Mouse (Mus musculus) cerebellum, adult 2 months (tissue): ENCODE measurements around the gene Olfr1224-ps1.

Source experiments
- CTCF ChIP-seq: fragments of 200-500 bp; IDR thresholded peaks from 2 replicates; pipeline ENCODE4 v1.5.1; 2011; ENCODE audit warnings: low read depth, mild to moderate bottlenecking, control low read depth, low read length, moderate library complexity, borderline replicate concordance; ENCODE audit not compliant: insufficient read depth
- POLR2A ChIP-seq: fragments of 200-500 bp; IDR thresholded peaks from 2 replicates; pipeline ENCODE4 v1.6.1; 2011; ENCODE audit warnings: low read length, control low read depth, borderline replicate concordance; ENCODE audit not compliant: insufficient read depth

DNA sequence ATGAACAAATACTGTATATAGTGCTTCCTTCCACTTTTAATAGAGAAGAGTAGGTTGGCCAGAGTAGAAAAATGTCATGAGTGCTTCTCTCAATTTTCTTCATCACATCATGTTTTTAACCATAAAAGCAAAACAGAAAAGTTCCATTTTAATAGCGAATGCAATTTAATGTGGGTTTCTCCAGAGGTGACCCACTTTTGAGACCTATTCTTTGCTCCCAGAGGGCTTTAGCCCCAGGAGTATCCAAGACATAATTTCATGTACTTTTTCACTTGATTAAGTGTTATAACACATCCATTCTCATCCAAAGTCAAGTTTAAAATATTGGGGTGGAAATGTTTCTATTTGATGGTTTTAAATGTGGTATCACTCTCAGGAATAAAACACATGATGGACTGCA is 10.7 kb upstream of the Olfr1224-ps1 start, which contains the start of gene Olfr1225:
- TF ChIP-seq POLR2A, result no peak
- TF ChIP-seq CTCF, result no peak
